Mouse (Mus musculus) left cerebral cortex, adult 18-20 months (tissue): ENCODE data around the gene Uqcrfs1. TPM values are rescaled to one million over a fixed set of nuclear protein-coding genes. Genes with fewer than 3 reads are reported as not detected.

ENCODE experiments used
- DNase-seq, 2 experiments: peaks; one replicate each; pipeline ENCODE4 v3.0.0; 2021 to 2022; ENCODE audit warnings: low spot score in 2 of 2, mixed read lengths in 1 of 2
- total RNA-seq, 2 experiments: library from RNA; stranded (reverse); gene quantifications; 2 replicates each; pipeline ENCODE4 v1.2.3; 2021

Gene Uqcrfs1
- total RNA-seq, 2 experiments from 2014 or later = 150 to 157 TPM

DNA sequence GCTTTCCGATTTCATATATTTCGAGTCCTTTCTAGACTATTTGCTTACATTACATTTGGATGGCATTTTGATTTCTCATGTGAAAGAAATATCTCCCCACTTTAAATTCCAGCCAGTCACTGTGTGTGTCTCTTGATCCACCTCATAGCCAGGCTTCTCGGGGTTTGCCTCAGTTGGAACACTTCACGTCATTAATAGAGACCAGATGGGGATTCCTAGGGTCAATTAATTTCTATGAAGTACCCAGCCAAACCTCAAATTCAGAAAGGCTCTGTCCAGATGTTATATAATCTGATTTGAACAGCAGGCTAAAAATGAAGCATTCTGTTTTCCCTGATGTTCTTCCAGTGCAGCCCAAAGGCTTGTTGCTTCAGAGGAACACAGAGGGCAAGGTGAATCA, 37.5 kb downstream of the Uqcrfs1 start:
- no peak for DNase-seq

DNA sequence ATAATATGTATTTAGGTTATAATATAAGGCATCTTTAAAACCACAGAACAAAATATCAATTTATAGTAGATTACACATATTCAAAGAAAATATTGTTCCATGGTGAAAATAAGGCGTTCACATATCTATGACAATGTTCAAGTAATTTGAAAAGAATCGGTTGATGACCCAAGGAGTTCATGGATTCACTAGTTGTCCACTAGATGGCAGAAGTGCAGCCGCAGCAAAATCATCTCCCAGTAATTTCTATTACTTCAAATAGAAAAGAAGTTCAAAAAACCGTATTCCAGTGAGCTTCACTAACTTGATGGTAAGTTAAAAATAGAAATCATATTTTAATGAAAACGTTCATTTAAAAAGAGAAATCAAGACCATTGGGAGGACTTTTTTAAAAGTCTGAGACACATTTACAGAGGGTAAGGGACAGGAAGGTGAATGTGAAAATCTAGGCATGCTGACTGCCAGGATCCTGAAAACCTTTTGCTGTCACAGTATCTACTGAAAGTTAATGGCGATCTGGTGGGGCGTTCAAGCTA, 43.2 kb downstream of the Uqcrfs1 start:
- no peak for DNase-seq

Other genes with a start within 250 kb of the Uqcrfs1 start
- 1 to 10 TPM in 1 of 2 experiments, under 1 TPM in 1; 0.70 to 1.4 TPM for gene Agtr1a, start 208.9 kb downstream of the Uqcrfs1 start, total RNA-seq
- 10 to 100 TPM; 29.0 to 31.4 TPM for gene Dusp22, start 114.6 kb upstream of the Uqcrfs1 start, total RNA-seq
- gene Irf4, start 203.9 kb upstream of the Uqcrfs1 start, total RNA-seq = under 1 TPM; 0.26 TPM